Mouse (Mus musculus) kidney, embryonic 15.5 days (tissue): Measurements from ENCODE around the gene Rab5if. TPM values are rescaled to one million over a fixed set of nuclear protein-coding genes. Genes with fewer than 3 reads are reported as not detected.
"Not testable (repeated sequence)": the region's sequence is repeated elsewhere in the genome, so short reads cannot be mapped to it uniquely, and the experiment has no call there.

ENCODE experiments used
- ATAC-seq: fragments of 200-750 bp; cut with Nextera tagmentation; replicated peaks from 2 replicates; pipeline ENCODE4 v1.8.0; 2017; ENCODE audit warnings: moderate TSS enrichment; ENCODE audit not compliant: low FRiP score
- H3K27ac ChIP-seq: fragments of 300-500 bp; sonication (generic); 2 replicates; pipeline ENCODE4 v1.5.1; 2015; ENCODE audit warnings: mild to moderate bottlenecking, inconsistent platforms
- H3K27me3 ChIP-seq: fragments of 300-500 bp; sonication (generic); 2 replicates; pipeline ENCODE4 v1.6.1; 2015; ENCODE audit warnings: inconsistent platforms
- H3K36me3 ChIP-seq: fragments of 300-500 bp; sonication (generic); 2 replicates; pipeline ENCODE4 v1.6.1; 2015; ENCODE audit warnings: inconsistent platforms
- H3K4me1 ChIP-seq: fragments of 300-500 bp; sonication (generic); 2 replicates; pipeline ENCODE4 v1.6.1; 2015; ENCODE audit warnings: inconsistent platforms
- H3K4me2 ChIP-seq: fragments of 300-500 bp; sonication (generic); 2 replicates; pipeline ENCODE4 v1.6.1; 2015; ENCODE audit warnings: moderate library complexity, mild to moderate bottlenecking, inconsistent platforms
- H3K4me3 ChIP-seq: fragments of 300-500 bp; sonication (generic); replicated peaks from 2 replicates; pipeline ENCODE4 v1.5.1; 2015; ENCODE audit warnings: mild to moderate bottlenecking, inconsistent platforms
- H3K9ac ChIP-seq: fragments of 300-500 bp; sonication (generic); 2 replicates; pipeline ENCODE4 v1.6.1; 2015; ENCODE audit warnings: mild to moderate bottlenecking, inconsistent platforms
- H3K9me3 ChIP-seq: fragments of 300-500 bp; sonication (generic); replicated peaks from 2 replicates; pipeline ENCODE4 v1.6.1; 2016; ENCODE audit warnings: inconsistent platforms
- WGBS: fragments of 180-500 bp; shearing (Covaris S2); methylation state at CpG from one replicate; pipeline ENCODE4 v1.1.7; 2015; ENCODE audit warnings: mixed read lengths; 5-methylcytosine and 5-hydroxymethylcytosine counted together
- polyA plus RNA-seq: library from polyadenylated mRNA; unstranded; fragments of >200 nt; fragmentation: Nextera tagmentation; extraction: Ambion mirVana; gene quantifications from 2 replicates; pipeline ENCODE4 v1.2.1, GENCODE M21; 2015

The Rab5if gene
- polyA plus RNA-seq, 1 experiment from 2014 or later: 174 TPM

- not testable (repeated sequence) for H3K4me2 ChIP-seq, H3K27ac ChIP-seq, H3K9me3 ChIP-seq, H3K4me1 ChIP-seq, ATAC-seq, H3K27me3 ChIP-seq, H3K4me3 ChIP-seq, H3K9ac ChIP-seq, H3K36me3 ChIP-seq
- 88% methylated on average over 11 of the region's 11 CpGs for WGBS
Observed at GRCm38 (mm10) chr2:156919191-156919590, 56.3 kb downstream of the Rab5if start.

GRCm38 (mm10) chr2:156919796-156920195 is 56.9 kb downstream of the Rab5if start:
- no peak for ATAC-seq
- H3K4me2 ChIP-seq: no peak overlapping the region
- no peaks in the 10 kb centered on the region for H3K9me3 ChIP-seq
- H3K27me3 ChIP-seq: 0 out of 2 replicates have a peak, but pooled peaks cover 2% of the 10 kb centered on the region
- peaks cover 7% of the 10 kb centered on the region; the same call in 1 of the 2 replicates for H3K4me1 ChIP-seq
- 52% methylated on average over 2 of the region's 2 CpGs for WGBS
- H3K9ac ChIP-seq: no peak overlapping the region
- no peaks in the 10 kb centered on the region for H3K36me3 ChIP-seq
- H3K27ac ChIP-seq: no peak overlapping the region
- H3K4me3 ChIP-seq: no peak overlapping the region

GRCm38 (mm10) chr2:156923057-156923456 is 60.1 kb downstream of the Rab5if start:
- no peak overlapping the region for H3K9ac ChIP-seq
- ATAC-seq: no peak
- no peak overlapping the region for H3K4me2 ChIP-seq
- WGBS: 84% methylated on average over 5 of the region's 5 CpGs
- H3K4me1 ChIP-seq: peaks cover 7% of the 10 kb centered on the region; the same call in 1 of the 2 replicates
- no peak overlapping the region for H3K27ac ChIP-seq
- H3K9me3 ChIP-seq: no peaks in the 10 kb centered on the region
- no peaks in the 10 kb centered on the region for H3K27me3 ChIP-seq
- no peak overlapping the region for H3K4me3 ChIP-seq
- H3K36me3 ChIP-seq: peaks cover 6% of the 10 kb centered on the region; the same call in 1 of the 2 replicates

Other genes starting within 250 kb of the Rab5if start
- 60.5 and 70.0 TPM in 2 replicates for gene Dlgap4, start 249.4 kb upstream of the Rab5if start, polyA plus RNA-seq
- gene Myl9, start 87.7 kb upstream of the Rab5if start, polyA plus RNA-seq: 305 and 466 TPM in 2 replicates
- 62.2 and 68.5 TPM in 2 replicates for gene Tgif2, start 23.1 kb upstream of the Rab5if start, polyA plus RNA-seq
- 8.6 and 9.8 TPM in 2 replicates for gene 4930518I15Rik, start 5.2 kb upstream of the Rab5if start, polyA plus RNA-seq
- 0.22 and 0.30 TPM in 2 replicates for gene Sla2, start 24.1 kb downstream of the Rab5if start, polyA plus RNA-seq
- 46.9 and 49.8 TPM in 2 replicates for gene Ndrg3, start 128.9 kb downstream of the Rab5if start, polyA plus RNA-seq
- gene Dsn1, start 144.0 kb downstream of the Rab5if start, polyA plus RNA-seq: 37.6 and 39.6 TPM in 2 replicates
- gene Soga1, start 216.1 kb downstream of the Rab5if start, polyA plus RNA-seq: 3.5 and 4.2 TPM in 2 replicates
- gene Tldc2, start 223.9 kb downstream of the Rab5if start, polyA plus RNA-seq: 0.27 TPM in 1 of 2 replicates, not detected in the other